Mouse (Mus musculus) skeletal muscle tissue, adult 2 months (tissue): ENCODE measurements at regions not wholly inside any gene's neighbourhood (a gene's known extent, or its start where the extent isn't known, plus 50 kb on each side); places are given as distances from the start of the nearest gene placed in this dataset.

Experiments
- DNase-seq: peaks from one replicate; pipeline ENCODE4 v3.0.0-alpha.2; 2012; ENCODE audit warnings: low read depth, low spot score

DNA sequence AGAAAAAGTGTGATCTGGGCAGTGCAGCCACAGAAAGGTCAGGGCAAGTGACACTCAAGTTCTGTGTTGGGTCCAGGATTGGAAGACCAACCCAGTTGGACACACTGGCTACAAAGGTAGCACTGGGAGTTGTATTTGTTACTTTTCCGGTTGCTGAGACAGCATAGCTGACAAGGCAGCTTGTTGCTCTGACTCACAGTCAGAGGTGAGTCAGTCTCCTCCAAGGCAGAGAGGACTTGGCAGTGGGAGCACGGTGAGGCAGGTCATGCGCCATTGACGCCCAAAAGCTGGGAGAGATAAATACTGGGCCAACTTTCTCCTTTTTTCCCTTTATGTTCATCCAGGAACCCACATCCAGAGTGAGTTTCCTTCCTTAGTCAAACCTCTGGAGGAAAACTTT, 88.4 kb downstream of the Zfp706 start:
- DNase-seq, result no peak

DNA sequence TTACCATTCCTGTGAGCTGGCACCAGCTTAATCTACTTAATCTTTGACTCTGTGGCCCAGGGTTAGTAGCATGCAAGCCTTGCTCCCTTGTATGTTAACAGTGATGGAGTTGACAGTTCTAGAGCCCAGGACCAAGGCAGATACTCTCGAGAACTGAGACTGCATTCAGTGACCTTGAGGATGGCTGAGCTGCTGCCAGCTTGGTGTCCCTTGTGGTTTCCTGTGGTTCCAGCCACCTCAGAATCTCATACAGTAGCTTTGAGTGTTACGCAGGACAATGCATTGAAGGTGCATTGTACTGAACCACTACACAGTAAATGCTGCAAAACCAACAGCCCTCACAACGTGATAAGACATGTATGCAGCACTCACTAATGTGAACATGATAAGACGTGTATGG, 90.6 kb downstream of the Zfp706 start:
- no peak for DNase-seq

- no peak for DNase-seq
Measured at GRCm38 (mm10) chr15:36914239-36915100, 93.1 kb downstream of the Zfp706 start.

GRCm38 (mm10) chr15:36913308-36913707, 94.3 kb downstream of the Zfp706 start:
- DNase-seq, result no peak

- DNase-seq, result no peak
Measured at GRCm38 (mm10) chr15:36910272-36910671, 97.3 kb downstream of the Zfp706 start.

GRCm38 (mm10) chr15:36909494-36909893, 98.1 kb downstream of the Zfp706 start:
- DNase-seq, result no peak

DNA sequence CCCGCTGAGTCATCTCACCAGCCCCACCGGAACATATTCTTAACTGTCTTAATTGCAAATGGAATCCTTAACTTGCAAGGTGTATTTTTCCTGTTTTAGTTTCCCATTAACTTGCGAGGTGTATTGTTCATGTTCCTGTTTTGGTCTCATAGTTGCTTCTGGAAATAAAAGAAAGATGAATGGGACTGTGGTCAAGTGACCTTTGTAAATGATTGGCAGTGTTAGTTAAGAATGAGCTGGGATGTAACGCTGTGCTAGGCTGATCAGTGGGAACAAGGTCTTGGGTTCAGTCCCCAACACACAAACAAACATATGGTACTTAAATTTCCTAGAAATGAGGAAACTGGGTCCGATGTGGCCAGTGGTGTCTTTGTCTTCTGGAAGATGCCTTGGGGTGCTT, 100.8 kb downstream of the Zfp706 start:
- DNase-seq, result no peak

- no peak for DNase-seq
Measured at GRCm38 (mm10) chr15:36906052-36906451, 101.5 kb downstream of the Zfp706 start.

DNA sequence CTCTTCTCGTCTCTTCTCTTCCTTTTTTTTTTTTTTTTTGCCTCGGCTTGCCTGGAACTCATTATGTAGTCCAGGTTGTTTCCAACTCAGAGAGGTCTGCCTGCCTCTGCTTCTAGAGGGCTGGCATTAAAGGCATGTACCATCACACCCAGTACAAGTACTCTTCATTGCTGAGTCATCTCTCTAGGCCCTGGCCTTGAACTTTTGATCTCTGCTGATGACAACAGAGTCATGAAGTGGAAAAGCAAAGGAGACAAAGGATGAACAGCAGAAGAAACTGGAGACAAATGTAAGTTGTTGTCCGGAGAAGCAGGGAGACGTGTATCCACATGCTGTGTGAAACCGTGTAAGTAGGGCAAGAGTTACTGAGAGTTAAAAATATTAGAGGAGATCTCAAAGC, 103.7 kb downstream of the Zfp706 start:
- DNase-seq, result no peak

GRCm38 (mm10) chr15:36903309-36903708, 104.3 kb downstream of the Zfp706 start:
- DNase-seq, result no peak

GRCm38 (mm10) chr15:36901830-36902285, 105.7 kb downstream of the Zfp706 start:
- no peak for DNase-seq

DNA sequence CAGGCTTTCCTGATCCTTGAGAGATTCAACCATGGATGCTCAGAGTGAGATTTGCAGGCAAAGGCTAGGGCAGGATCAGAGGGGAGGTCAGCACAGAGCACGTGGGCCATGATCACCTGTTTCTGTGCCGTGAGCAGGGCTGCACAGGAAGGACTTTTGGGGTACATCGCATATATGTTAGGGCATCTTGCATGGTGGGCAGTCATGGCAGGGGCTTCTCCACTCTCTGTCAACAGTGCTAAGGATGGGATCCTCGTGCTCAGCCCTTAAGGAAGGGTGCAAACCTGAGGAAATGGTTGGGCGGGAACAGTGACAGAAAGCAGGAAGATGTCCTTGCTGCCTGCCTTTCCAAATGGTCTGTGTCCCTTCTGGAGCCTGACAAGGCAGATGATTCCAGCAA, 106.2 kb downstream of the Zfp706 start:
- DNase-seq, result no peak

GRCm38 (mm10) chr15:36900940-36901339, 106.6 kb downstream of the Zfp706 start:
- DNase-seq, result no peak

GRCm38 (mm10) chr15:36899882-36900281, 107.7 kb downstream of the Zfp706 start:
- no peak for DNase-seq

DNA sequence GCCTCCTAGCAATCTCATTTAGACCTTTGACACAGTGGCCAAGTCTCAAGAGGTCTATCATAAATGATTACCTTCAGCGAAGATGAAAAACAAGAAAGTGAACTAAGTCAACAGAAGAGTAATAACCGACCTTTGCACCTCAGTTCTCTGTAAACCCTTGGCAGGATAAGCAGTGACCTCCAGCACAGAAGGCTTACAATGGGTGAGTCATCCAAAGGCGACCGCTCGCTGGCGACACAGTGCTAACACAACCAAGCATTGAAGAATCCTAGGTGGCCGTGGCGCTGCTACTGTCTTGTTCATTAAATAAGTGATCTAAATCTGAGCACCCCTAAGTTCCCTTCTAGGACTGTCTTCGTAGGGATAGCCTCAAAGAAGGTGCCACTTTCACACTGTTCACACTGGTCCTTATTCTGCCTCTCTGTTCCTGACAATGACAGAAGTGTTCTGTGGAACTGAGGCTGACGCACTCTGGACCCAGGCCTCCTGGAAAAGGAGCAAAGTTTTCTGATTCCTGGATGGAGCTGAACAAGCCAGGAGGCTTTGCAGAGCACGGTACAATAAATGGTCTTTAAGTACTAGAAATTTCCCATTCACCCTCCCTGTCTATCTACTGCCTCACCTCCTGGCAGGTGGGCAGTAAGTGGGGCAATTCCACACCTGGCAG, 108.6 kb downstream of the Zfp706 start:
- DNase-seq, result no peak

DNA sequence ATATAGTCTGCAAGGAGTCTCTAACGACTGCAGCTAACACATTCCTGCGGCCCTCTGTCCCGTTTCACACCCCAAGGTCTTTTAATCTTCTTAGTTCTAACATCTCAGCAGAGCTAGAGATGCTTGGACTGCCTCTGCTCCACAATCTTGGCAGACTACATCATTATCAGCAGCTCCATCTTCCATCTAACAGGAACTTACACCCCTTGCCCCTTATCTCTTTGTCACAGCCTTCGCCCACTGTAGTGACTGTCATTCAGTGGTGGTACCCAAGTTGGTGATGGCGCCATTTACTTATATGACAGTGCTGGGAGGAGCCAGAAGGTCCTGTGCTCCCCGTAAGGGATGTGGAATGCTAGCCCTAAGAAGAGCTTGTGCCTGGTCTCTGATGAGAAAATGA, 109.2 kb downstream of the Zfp706 start:
- DNase-seq, result no peak

DNA sequence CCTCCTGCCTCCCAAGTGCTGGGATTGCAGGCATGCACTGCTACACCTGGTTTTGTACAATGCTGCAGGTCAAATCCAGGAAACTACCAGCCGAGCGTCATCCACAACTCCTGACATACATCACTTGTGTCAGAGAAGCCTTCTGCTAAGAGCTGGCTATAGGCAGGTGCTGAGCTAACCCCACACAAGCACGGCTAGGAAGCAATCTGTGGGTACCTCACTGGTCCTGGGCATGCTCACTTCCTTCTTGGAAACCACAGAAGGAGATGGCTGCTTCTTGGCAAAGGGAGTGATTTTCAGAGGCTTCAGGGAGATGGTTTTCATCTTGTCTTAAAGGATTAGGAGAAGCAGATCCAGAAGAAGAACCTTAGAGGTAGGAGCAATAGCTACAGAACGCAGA, 111.3 kb downstream of the Zfp706 start:
- no peak for DNase-seq

- no peak for DNase-seq
Measured at GRCm38 (mm10) chr15:36895031-36895430, 112.5 kb downstream of the Zfp706 start.

GRCm38 (mm10) chr15:36893407-36893969, 114.1 kb downstream of the Zfp706 start:
- DNase-seq, result no peak

DNA sequence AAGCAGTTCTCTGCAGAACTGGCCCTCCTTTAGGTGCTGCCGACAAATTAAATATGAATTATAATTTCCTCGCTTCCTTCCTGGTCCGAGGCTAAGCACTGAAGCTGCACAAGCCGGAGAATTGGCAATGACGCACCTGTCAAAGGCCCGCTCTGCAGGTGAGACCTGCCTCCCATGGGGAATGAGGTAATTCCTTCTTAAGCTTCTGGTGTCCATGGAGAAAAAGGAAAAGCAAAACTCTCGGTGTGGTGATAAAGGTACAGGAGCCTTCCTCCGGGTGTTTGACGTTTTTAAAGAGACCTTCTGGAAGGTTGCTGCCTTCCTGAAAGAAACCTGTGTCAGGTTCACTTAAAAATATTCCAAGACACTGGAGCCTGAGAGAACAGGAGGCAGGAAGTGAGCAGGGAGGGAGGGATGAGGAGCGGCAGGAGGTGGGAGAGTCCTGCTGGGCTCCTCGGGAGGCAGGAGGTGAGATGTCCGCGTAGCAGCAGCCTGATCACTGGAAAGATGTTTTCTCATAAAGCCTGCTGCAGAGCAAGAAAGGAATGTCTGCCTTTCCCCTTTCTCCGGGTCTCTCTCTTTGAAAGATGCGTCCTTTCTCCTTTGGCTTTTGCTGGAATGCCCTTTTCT, 114.9 kb downstream of the Zfp706 start:
- no peak for DNase-seq

DNA sequence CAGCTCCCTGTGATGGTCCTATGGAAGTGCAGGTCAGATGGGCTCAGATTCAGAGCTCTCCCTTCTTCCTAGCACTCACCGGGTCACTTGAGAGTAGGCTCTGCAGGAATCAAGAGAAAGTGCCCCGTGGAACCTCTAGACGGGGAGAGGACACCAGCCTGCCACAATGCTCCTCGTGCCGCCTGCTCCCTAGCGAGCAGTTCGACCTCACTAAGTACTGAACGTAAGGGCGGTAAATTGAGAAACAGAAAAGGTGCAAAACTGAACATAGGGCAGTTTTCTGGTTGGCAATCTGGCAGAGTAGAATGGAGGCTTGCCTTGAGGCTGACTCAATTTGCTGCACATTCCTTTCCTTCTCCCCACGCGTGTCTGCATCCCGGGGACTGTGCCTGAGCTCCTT, 115.7 kb downstream of the Zfp706 start:
- DNase-seq, result no peak

GRCm38 (mm10) chr15:36891296-36891695, 116.3 kb downstream of the Zfp706 start:
- DNase-seq, result no peak
